Mouse (Mus musculus) thymus, adult 2 months (tissue): ENCODE results near the gene Prr14. TPM values are rescaled to one million over a fixed set of nuclear protein-coding genes. Genes with fewer than 3 reads are reported as not detected.
A peak's percentile ranks its signal among the peaks of the same experiment; 100 is the strongest.

Source experiments
- DNase-seq: peaks from one replicate; pipeline ENCODE4 v3.0.0; 2021
- H3K27ac ChIP-seq: fragments of 200-500 bp; 2 replicates; pipeline ENCODE4 v1.5.1; 2012; ENCODE audit warnings: low read length, control low read depth; ENCODE audit not compliant: control insufficient read depth, insufficient read depth
- H3K27me3 ChIP-seq: fragments of 200-500 bp; 2 replicates; pipeline ENCODE4 v1.6.1; 2012; ENCODE audit warnings: mild to moderate bottlenecking, low read length, moderate library complexity, mixed read lengths; ENCODE audit not compliant: control insufficient read depth, insufficient read depth
- H3K36me3 ChIP-seq: fragments of 200-500 bp; 2 replicates; pipeline ENCODE4 v1.6.1; 2012; ENCODE audit warnings: mild to moderate bottlenecking, low read length, moderate library complexity; ENCODE audit not compliant: control insufficient read depth, insufficient read depth
- H3K4me1 ChIP-seq: fragments of 200-500 bp; replicated peaks from 2 replicates; pipeline ENCODE4 v1.6.1; 2012; ENCODE audit warnings: low read length; ENCODE audit not compliant: control insufficient read depth, insufficient read depth
- H3K4me3 ChIP-seq: fragments of 200-500 bp; 2 replicates; pipeline ENCODE4 v1.5.1; 2012; ENCODE audit warnings: mild to moderate bottlenecking, low read length, control low read depth, moderate library complexity; ENCODE audit not compliant: control insufficient read depth, insufficient read depth
- CTCF ChIP-seq: fragments of 200-500 bp; IDR thresholded peaks from 2 replicates; pipeline ENCODE4 v1.5.1; 2012; ENCODE audit warnings: mild to moderate bottlenecking, control low read depth, low read length, moderate library complexity, borderline replicate concordance; ENCODE audit not compliant: control insufficient read depth, poor library complexity, insufficient read depth; ENCODE audit errors: extremely low read depth
- POLR2A ChIP-seq: fragments of 200-500 bp; IDR thresholded peaks from 2 replicates; pipeline ENCODE4 v1.6.1; 2012; ENCODE audit warnings: mild to moderate bottlenecking, low read length, control low read depth, moderate library complexity; ENCODE audit not compliant: control insufficient read depth, poor library complexity, insufficient read depth; ENCODE audit errors: extremely low read depth
- WGBS: fragments of 180-500 bp; shearing (Covaris S2); methylation state at CpG from one replicate; pipeline ENCODE4 v1.1.7; 2018; 5-methylcytosine and 5-hydroxymethylcytosine counted together
- polyA plus RNA-seq: library from polyadenylated mRNA; depleted of rRNA; stranded (reverse); fragments of >200 nt; gene quantifications from 2 replicates; pipeline ENCODE4 v1.2.3, GENCODE M21; 2012

Gene Prr14
- polyA plus RNA-seq, 1 experiment, result 212 TPM

DNA sequence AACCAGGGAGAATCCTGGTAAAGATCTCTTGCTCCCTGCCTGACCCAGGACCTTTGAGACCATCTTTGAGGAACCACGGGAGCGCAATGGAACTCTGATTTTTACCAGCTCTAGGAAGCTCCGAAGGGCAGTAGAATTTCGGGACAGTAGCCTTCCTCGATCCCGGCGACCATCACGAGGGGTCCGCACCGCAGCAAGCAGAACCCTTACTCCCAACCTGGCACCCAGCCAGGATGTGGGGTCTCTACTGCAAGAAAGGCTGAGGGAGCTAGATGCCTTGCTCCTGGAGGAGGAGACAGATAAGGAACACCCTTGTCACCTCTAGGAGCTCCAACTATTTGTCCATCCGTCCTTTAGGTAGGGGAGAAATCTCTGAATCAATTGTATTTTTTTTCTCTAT, 16.9 kb downstream of the Prr14 start:
- no peak for DNase-seq
- no peak overlapping the region for H3K4me3 ChIP-seq
- WGBS, result 99% methylated on average over 11 of the region's 11 CpGs
- no peak overlapping the region for H3K27ac ChIP-seq
- TF ChIP-seq CTCF (no peak), POLR2A (no peak)
- no peaks in the 10 kb centered on the region for H3K27me3 ChIP-seq
- H3K4me1 ChIP-seq, result peaks cover 11% of the 10 kb centered on the region
- peaks cover 37% of the 10 kb centered on the region for H3K36me3 ChIP-seq

DNA sequence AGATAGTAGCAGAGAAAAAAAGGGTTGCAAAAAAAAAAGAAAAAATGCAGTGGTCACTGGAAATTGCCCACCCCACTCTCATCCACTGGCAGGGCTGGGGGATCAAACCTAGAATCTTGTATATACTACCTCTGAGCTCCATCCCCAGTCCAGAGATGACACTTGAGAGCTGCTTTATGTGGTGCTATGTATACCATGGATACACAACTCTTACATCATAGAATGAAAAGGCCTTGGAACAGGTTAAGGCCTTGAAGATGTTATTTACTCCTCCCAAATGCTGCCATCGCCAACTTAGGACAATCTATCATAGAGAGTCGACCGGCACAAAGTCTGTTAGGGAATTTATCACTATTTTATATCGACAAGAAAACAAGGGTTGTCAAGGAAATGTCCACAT, 17.4 kb downstream of the Prr14 start:
- DNase-seq, result no peak
- H3K4me3 ChIP-seq, result no peak overlapping the region
- no peaks in the 10 kb centered on the region for H3K27me3 ChIP-seq
- H3K36me3 ChIP-seq, result peaks cover 37% of the 10 kb centered on the region
- 87% methylated on average over 4 of the region's 4 CpGs for WGBS
- TF ChIP-seq CTCF, result no peak
- H3K4me1 ChIP-seq, result peaks cover 9% of the 10 kb centered on the region
- H3K27ac ChIP-seq, result no peak overlapping the region; the same call in 1 of the 2 replicates

DNA sequence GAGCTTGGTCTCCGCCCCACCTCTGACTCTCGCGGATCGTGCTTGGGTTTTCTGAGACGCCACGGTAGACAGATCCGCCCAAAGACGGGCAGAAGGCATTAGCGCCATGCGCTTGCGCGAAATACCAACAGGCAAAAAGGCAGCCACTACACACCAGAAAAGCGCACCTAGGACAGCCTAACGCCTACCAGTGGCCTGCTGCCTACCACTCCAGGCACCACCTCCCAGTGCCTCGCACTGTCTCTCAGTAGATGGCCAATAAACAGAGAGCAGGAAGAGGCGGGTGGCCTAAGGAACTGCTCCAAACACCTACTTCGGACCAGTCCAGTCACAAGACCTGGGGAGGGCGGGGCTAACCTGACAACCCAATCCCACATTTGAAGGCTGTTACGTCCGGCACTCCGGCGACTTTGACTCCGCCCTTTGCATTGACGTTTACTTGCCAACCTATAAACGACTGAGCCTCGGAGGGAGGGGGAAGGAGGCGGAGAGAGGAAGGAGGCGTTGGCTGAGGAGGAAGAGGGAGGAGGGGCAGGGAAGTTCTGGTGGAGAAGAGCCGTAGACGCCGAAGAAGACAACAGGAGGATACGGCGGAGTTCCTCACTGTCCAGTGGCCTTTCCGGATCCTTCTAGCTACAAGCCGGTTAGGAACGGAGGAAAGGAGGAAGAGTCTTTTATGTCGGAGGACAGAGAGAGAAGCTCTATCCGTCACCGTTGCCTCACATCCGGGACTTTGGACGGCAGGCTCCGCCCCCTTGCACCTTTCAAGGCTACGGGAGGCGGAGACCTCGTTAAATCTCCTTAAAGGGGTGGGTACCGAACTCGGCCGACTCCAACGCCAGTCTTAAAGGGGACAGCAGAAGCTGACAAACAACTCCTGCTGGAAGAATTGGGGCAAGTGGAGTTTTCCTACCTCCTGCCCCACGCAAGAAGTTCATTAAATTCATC, 18.6 kb downstream of the Prr14 start:
- WGBS, result under 1% methylated on average over 50 of the region's 50 CpGs
- peaks cover 45% of the 10 kb centered on the region for H3K36me3 ChIP-seq
- TF ChIP-seq CTCF, result peak; percentile 27; the same call in 1 of the 2 replicates
- TF ChIP-seq POLR2A, result peak; percentile 16; the same call in 1 of the 2 replicates
- H3K4me1 ChIP-seq, result peaks cover 6% of the 10 kb centered on the region
- peak overlapping the region; percentile 85 for H3K27ac ChIP-seq
- peak overlapping the region; percentile 57 for H3K4me3 ChIP-seq
- no peaks in the 10 kb centered on the region for H3K27me3 ChIP-seq
- peak; percentile 99 for DNase-seq

DNA sequence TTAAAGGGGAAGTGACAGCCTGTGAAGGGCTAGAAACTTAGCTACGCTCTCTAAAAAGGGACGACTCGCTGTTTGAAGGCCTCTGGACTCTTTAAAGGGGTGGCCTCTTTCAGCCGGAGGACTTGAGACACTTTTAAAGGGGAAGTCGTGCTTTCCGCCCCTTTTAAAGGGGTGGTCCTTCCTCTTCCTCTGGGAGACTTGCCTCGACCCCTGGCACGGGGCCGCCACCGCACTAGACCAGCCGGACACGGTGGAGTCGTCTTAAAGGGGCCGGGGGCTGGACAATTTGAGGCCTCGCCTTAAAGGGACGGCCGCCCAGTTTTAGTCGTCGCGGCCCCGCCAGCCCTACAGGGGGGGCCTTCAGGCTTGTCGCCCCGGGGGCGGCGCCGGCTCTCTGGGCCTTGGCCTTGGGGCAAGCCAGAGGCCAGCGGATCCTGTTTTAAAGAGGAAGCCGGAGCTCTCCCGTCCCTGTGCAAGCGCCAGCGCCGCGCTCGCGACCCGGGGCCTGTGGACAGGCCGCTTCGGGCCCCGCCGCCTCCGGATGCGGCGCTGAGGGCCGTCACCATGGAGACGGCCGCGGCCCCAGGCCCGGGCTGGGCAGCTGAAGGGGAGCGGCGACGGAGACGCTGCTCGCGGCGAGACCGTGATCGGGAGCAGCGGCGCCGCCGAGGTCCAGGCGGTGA, 19.4 kb downstream of the Prr14 start, which contains the start of gene Fbrs:
Gene Fbrs (plus strand): TSS at position 565 of the 683 bp plus-strand sequence.
- Histone ChIP-seq H3K36me3 (peaks cover 45% of the 10 kb centered on the region), H3K4me1 (peaks cover 6% of the 10 kb centered on the region), H3K27me3 (no peaks in the 10 kb centered on the region), H3K27ac (peak within 1 kb of the TSS; percentile 85), H3K4me3 (peak within 1 kb of the TSS; percentile 57)
- DNase-seq, result peak; percentile 88
- WGBS, result under 1% methylated on average over 61 of the region's 62 CpGs
- TF ChIP-seq POLR2A (peak; percentile 40; the same call in 1 of the 2 replicates), CTCF (no peak)

DNA sequence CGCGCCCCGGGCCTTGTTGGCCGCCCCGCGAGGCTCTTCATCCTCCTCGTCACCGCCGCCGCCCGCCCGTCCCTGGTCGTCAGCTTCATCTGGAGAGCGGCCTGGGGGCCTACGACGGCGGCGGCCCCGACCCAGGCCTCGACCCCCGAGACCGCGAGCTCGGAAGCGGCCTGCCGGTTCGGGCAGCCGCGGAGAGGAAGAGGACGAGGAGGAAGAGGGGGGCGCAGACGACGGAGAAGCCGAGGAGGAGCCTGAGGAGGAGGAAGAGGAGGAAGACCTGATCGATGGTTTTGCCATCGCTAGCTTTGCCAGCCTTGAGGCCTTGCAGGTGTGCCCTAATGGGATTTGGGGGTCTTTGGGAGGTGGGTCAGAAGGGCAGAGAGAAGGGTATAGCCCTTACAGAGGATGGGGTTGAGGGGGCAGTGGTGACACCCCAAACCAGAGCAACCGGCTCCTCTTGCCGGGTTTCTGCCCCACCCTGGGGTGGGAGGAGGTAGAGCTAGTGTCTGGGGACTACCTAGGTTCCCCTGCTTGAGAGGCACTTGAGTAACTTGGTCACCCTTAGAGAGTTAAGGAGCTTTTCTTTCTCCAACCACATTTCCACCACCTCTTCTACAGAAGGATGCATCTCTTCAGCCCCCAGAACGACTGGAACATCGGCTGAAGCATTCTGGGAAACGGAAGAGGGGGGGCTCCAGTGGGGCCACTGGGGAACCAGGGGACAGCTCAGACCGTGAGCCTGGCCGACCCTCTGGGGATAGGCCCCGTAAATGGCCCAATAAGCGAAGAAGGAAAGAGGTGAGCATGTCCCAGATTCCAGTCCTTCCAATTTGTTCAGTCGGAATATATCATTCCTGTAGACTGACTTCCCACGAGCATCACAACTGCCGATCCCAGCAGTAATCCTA, 20.2 kb downstream of the Prr14 start:
- H3K4me3 ChIP-seq, result peak overlapping the region; percentile 57
- DNase-seq, result peak; percentile 51
- peaks cover 45% of the 10 kb centered on the region for H3K36me3 ChIP-seq
- TF ChIP-seq POLR2A, result no peak
- TF ChIP-seq CTCF, result no peak
- H3K27ac ChIP-seq, result peak overlapping the region; percentile 85
- H3K27me3 ChIP-seq, result no peaks in the 10 kb centered on the region
- WGBS, result 2% methylated on average over 48 of the region's 48 CpGs
- peaks cover 6% of the 10 kb centered on the region for H3K4me1 ChIP-seq
